In genomic region chr2:125382613-125383272, GRCm38 (mm10) we compare ENCODE assay signal across 17 mouse cellular contexts.
DNase-seq lines count a peak whose midpoint lies in the region; TF ChIP-seq lines count a peak whose summit lies in the region.
"Had no signal": no experiment of that assay in that cellular context is flagged by ENCODE, and none has a peak within 500 bp of the region (broad histone marks: within the 10 kb centered on the region; RNA-seq: fewer than 3 reads in every experiment).

No protein-coding gene starts in this region.

- peaks cover 7% of the 10 kb centered on the region for H3K4me1 ChIP-seq in embryonic fibroblast, embryonic 13.5 days (ENCODE audit: control insufficient read depth, insufficient read depth, low read length)
- H3K4me1 ChIP-seq: embryonic facial prominence, embryonic 13.5 days; forebrain, embryonic 13.5 days; hindbrain, embryonic 13.5 days had no signal

- TF ChIP-seq CTCF in embryonic fibroblast, embryonic 13.5 days (IDR thresholded peaks at IDR 0.05; ENCODE audit: borderline replicate concordance, insufficient read depth, low read length) = no peak

- no peak for TF ChIP-seq POLR2A in embryonic fibroblast, embryonic 13.5 days (IDR thresholded peaks at IDR 0.05; ENCODE audit: low read depth, low read length)

- DNase-seq in heart, adult 18-20 months = peak; percentile 22 to 35
- DNase-seq in heart, postnatal 14 days = no peak
- peak; percentile 7 for DNase-seq in lung, postnatal 25 days (ENCODE audit: low spot score)
- DNase-seq in lung, adult 18-20 months = no peak
- no peak for DNase-seq in kidney, postnatal 25 days
- DNase-seq: adrenal gland, postnatal 10 days; cerebellum, adult 11 months; cerebellum, adult 8-10 months; cerebellum, postnatal 14 days; forebrain, postnatal 0 days; gastrocnemius, postnatal 36 days; heart, postnatal 10 days had no signal

- no peak overlapping the region for H3K4me3 ChIP-seq in embryonic fibroblast, embryonic 13.5 days (ENCODE audit: insufficient read depth, low read length)
- H3K4me3 ChIP-seq: embryonic facial prominence, embryonic 13.5 days; forebrain, embryonic 13.5 days; hindbrain, embryonic 13.5 days had no signal

- intact Hi-C loops in heart, postnatal 14 days (cut with DNase I) = loop anchor here (5.0 kb wide), 1 partner anchor 115 kb away; no protein-coding TSS in a partner anchor

- peak overlapping the region; percentile 81 for H3K27ac ChIP-seq in embryonic fibroblast, embryonic 13.5 days (ENCODE audit: insufficient read depth, low read length)
- H3K27ac ChIP-seq: embryonic facial prominence, embryonic 13.5 days; forebrain, embryonic 13.5 days; hindbrain, embryonic 13.5 days; hindbrain, postnatal 0 days had no signal

Comparison
In these comparisons a context has a peak if more than half of its experiments do, and no peak if none do; other contexts are left out.
1. DNase-seq: peak in heart, adult 18-20 months (2 of 2) and lung, postnatal 25 days (single experiment); none in heart, postnatal 14 days (0 of 2), lung, adult 18-20 months (0 of 2) and kidney, postnatal 25 days (0 of 2).